Mouse (Mus musculus): Measurements from ENCODE around the gene Taf3. TPM values are rescaled to one million over a fixed set of nuclear protein-coding genes. Genes with fewer than 3 reads are reported as not detected.
A peak's percentile ranks its signal among the peaks of the same experiment; 100 is the strongest.

Gene Taf3
- total RNA-seq, 2 experiments from 2014 or later, result 12.0 to 14.0 TPM

GRCm38 (mm10) chr2:9879493-9879892 lies 168.9 kb downstream of the Taf3 start:
- intact Hi-C loops (cut with DNase I), result no loop called here
- DNase-seq, result peak; percentile 92

GRCm38 (mm10) chr2:9879092-9879491 lies 169.3 kb downstream of the Taf3 start:
- intact Hi-C loops (cut with DNase I), result no loop called here
- no peak for DNase-seq

- DNase-seq, result no peak
- intact Hi-C loops (cut with DNase I), result no loop called here
These were observed 169.8 kb downstream of the Taf3 start for GRCm38 (mm10) chr2:9878564-9879081.

- intact Hi-C loops (cut with DNase I), result no loop called here
- no peak for DNase-seq
These were observed 170.3 kb downstream of the Taf3 start for GRCm38 (mm10) chr2:9877966-9878563.

GRCm38 (mm10) chr2:9877326-9877690 lies 171.1 kb downstream of the Taf3 start:
- intact Hi-C loops (cut with DNase I), result no loop called here
- DNase-seq, result no peak

- DNase-seq, result no peak
- intact Hi-C loops (cut with DNase I), result no loop called here
These were observed 171.6 kb downstream of the Taf3 start for GRCm38 (mm10) chr2:9876621-9877325.

GRCm38 (mm10) chr2:9875676-9876357 lies 172.6 kb downstream of the Taf3 start:
- no peak for DNase-seq
- intact Hi-C loops (cut with DNase I), result no loop called here

- intact Hi-C loops (cut with DNase I), result no loop called here
- no peak for DNase-seq
These were observed 173.2 kb downstream of the Taf3 start for GRCm38 (mm10) chr2:9875220-9875619.

GRCm38 (mm10) chr2:9874467-9875219 lies 173.8 kb downstream of the Taf3 start:
- intact Hi-C loops (cut with DNase I), result no loop called here
- no peak for DNase-seq

GRCm38 (mm10) chr2:9873757-9874156 lies 174.6 kb downstream of the Taf3 start:
- intact Hi-C loops (cut with DNase I), result no loop called here
- no peak for DNase-seq

GRCm38 (mm10) chr2:9872682-9873081 lies 175.7 kb downstream of the Taf3 start:
- intact Hi-C loops (cut with DNase I), result no loop called here
- no peak for DNase-seq

GRCm38 (mm10) chr2:9871798-9872197 lies 176.6 kb downstream of the Taf3 start:
- DNase-seq, result no peak
- intact Hi-C loops (cut with DNase I), result no loop called here

- intact Hi-C loops (cut with DNase I), result no loop called here
- DNase-seq, result no peak
These were observed 177.2 kb downstream of the Taf3 start for GRCm38 (mm10) chr2:9871141-9871716.

- intact Hi-C loops (cut with DNase I), result no loop called here
- no peak for DNase-seq
These were observed 181.1 kb downstream of the Taf3 start for GRCm38 (mm10) chr2:9867092-9867825.

Other genes starting within 250 kb of the Taf3 start
- not detected for gene 4930412O13Rik, start 167.3 kb downstream of the Taf3 start, total RNA-seq (2021)
- gene 9230102O04Rik, start 159.1 kb downstream of the Taf3 start, total RNA-seq (2021), result not detected
- 1 to 10 TPM; 1.0 to 1.5 TPM for gene Gata3, start 158.6 kb downstream of the Taf3 start, total RNA-seq (2021)
- gene Atp5c1, start 31.9 kb upstream of the Taf3 start, total RNA-seq (2021), result 100 to 1,000 TPM; 253 to 265 TPM
- gene Kin, start 32.0 kb upstream of the Taf3 start, total RNA-seq (2021), result 10 to 100 TPM; 14.5 to 14.7 TPM
- 1 to 10 TPM; 3.2 TPM for gene Itih2, start 82.8 kb upstream of the Taf3 start, total RNA-seq (2021)
- gene Itih5, start 105.0 kb upstream of the Taf3 start, total RNA-seq (2021), result 1 to 10 TPM; 7.8 TPM

All from left cerebral cortex, postnatal 4 days (tissue).